Mouse (Mus musculus) heart, embryonic 14.5 days (tissue): ENCODE results near the gene Erc2. TPM values are rescaled to one million over a fixed set of nuclear protein-coding genes. Genes with fewer than 3 reads are reported as not detected.
A peak's percentile ranks its signal among the peaks of the same experiment; 100 is the strongest.

Source experiments
- ATAC-seq: fragments of 200-750 bp; cut with Nextera tagmentation; 2 replicates; pipeline ENCODE4 v1.8.0; 2017; ENCODE audit warnings: low read depth, moderate TSS enrichment; ENCODE audit not compliant: insufficient number of reproducible peaks, insufficient read depth, low FRiP score
- H3K27ac ChIP-seq, 2 experiments: fragments of 200-500 bp in 1 of 2; fragments of 300-500 bp in 1 of 2; sonication (generic) in 1 of 2; replicated peaks in 1 of 2; 2 replicates each; pipeline ENCODE4 v1.5.1; 2012 to 2014; ENCODE audit warnings: low read depth in 2 of 2, low read length in 2 of 2, control low read depth in 1 of 2, mild to moderate bottlenecking in 1 of 2, mixed read lengths in 1 of 2; ENCODE audit not compliant: control insufficient read depth in 1 of 2, insufficient read depth in 1 of 2
- H3K27me3 ChIP-seq: fragments of 300-500 bp; sonication (generic); 2 replicates; pipeline ENCODE4 v1.6.1; 2014; ENCODE audit warnings: mild to moderate bottlenecking, low read length, control low read depth; ENCODE audit not compliant: control insufficient read depth, insufficient read depth
- H3K36me3 ChIP-seq: fragments of 300-500 bp; sonication (generic); 2 replicates; pipeline ENCODE4 v1.6.1; 2014; ENCODE audit warnings: mild to moderate bottlenecking, control low read depth, low read length, mixed read lengths; ENCODE audit not compliant: control insufficient read depth, insufficient read depth
- H3K4me1 ChIP-seq, 2 experiments: fragments of 200-500 bp in 1 of 2; fragments of 300-500 bp in 1 of 2; sonication (generic) in 1 of 2; 2 replicates each; pipeline ENCODE4 v1.6.1; 2012 to 2014; ENCODE audit warnings: low read length in 2 of 2, control low read depth in 1 of 2, mixed read lengths in 1 of 2; ENCODE audit not compliant: control insufficient read depth in 2 of 2, insufficient read depth in 2 of 2
- H3K4me2 ChIP-seq: fragments of 300-500 bp; sonication (generic); 2 replicates; pipeline ENCODE4 v1.6.1; 2014; ENCODE audit warnings: mild to moderate bottlenecking, low read length
- H3K4me3 ChIP-seq, 2 experiments: fragments of 200-500 bp in 1 of 2; fragments of 300-500 bp in 1 of 2; sonication (generic) in 1 of 2; 2 replicates each; pipeline ENCODE4 v1.5.1; 2012 to 2014; ENCODE audit warnings: low read length in 2 of 2, mild to moderate bottlenecking in 2 of 2, control low read depth in 1 of 2, low read depth in 1 of 2, moderate library complexity in 1 of 2; ENCODE audit not compliant: control insufficient read depth in 1 of 2, insufficient read depth in 1 of 2
- H3K9ac ChIP-seq: fragments of 300-500 bp; sonication (generic); 2 replicates; pipeline ENCODE4 v1.6.1; 2014; ENCODE audit warnings: mild to moderate bottlenecking, low read length
- H3K9me3 ChIP-seq: fragments of 300-500 bp; sonication (generic); 2 replicates; pipeline ENCODE4 v1.6.1; 2016; ENCODE audit warnings: low read length, control low read depth; ENCODE audit not compliant: control insufficient read depth
- WGBS: fragments of 180-500 bp; shearing (Covaris S2); extraction: QIAGEN DNeasy Blood & Tissue Kit; methylation state at CpG from one replicate; pipeline ENCODE4 v1.1.7; 2014; 5-methylcytosine and 5-hydroxymethylcytosine counted together
- polyA plus RNA-seq: library from polyadenylated mRNA; unstranded; fragments of >200 nt; fragmentation: Nextera tagmentation; extraction: Ambion mirVana; gene quantifications from 2 replicates; pipeline ENCODE4 v1.2.1, GENCODE M21; 2014

Erc2 gene
- polyA plus RNA-seq, 1 experiment from 2014 or later: 3.2 TPM

DNA sequence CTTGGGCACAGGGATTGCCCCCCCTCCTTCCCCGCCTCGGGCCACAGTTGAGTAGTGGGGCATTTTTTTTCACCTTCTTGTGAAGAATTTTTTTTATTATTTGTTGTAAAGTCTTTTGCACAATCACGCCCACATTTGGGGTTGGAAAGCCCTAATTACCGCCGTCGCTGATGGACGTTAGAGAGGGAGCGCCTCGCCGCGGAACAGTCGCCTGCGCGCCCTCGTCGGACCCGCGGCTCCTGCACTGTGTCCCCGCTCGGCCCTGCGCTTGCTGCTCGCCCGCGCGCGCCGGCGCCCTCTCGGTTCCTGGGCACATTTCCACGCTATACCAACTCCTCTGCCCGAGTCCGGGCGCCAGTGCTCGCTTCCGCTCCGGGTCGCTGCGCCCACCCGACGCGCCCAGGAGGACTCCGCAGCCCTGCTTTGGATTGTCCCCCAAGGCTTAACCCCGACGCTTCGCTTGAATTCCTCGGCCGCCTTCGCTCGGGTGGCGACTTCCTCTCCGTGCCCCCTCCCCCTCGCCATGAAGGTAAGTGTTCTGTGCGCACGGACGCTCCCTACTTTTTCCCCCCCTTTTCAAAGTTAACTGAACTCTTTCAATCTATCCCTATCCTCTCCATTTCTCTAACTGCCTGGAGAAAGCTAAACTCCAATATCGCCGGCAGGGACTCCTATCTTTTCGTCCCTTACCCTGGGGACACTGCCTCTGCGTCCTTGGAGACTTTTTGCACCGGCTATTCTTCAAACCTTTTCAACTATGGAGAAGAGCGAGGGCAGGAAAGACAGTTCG is 883.6 kb downstream of the Erc2 start:
- Histone ChIP-seq H3K27ac (peak overlapping the region; percentile 91 to 94), H3K27me3 (peaks cover 18% of the 10 kb centered on the region), H3K4me1 (peaks cover 9 to 27% of the 10 kb centered on the region in 2 experiments; a peak in 3 of 4 replicates), H3K9ac (peak overlapping the region; percentile 93), H3K4me3 (peak overlapping the region; percentile 58 to 82), H3K36me3 (no peaks in the 10 kb centered on the region), H3K4me2 (peak overlapping the region; percentile 97), H3K9me3 (no peaks in the 10 kb centered on the region)
- peak; percentile 15; the same call in 1 of the 2 replicates for ATAC-seq
- WGBS: under 1% methylated on average over 60 of the region's 62 CpGs

DNA sequence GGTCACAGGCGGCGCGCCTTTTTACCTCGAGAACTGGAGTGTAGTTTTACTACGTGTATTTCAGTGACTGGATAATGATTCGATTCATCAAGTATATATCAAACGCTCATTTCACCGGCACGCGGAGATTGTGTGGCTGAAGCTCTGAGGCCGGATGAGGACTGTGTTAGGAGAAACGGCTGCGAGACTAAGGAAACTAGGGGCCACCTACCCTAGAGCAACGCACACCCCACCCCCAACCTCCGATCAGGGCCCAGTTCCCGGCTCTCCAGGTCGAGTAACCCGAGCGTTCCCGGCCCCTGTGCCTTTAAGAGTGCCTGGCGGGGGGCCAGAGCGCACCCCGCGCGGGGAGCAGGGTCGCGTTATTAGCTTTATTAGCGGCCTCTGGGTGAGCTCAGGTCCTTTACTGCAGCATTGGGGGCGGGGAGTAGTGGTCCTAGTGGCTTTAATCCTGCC is 884.2 kb downstream of the Erc2 start:
- WGBS: 0% methylated on average over 29 of the region's 29 CpGs
- peak overlapping the region; percentile 93 for H3K9ac ChIP-seq
- H3K27ac ChIP-seq: peak overlapping the region; percentile 91 to 94
- H3K36me3 ChIP-seq: no peaks in the 10 kb centered on the region
- peaks cover 10 to 28% of the 10 kb centered on the region in 2 experiments; a peak in 3 of 4 replicates for H3K4me1 ChIP-seq
- H3K9me3 ChIP-seq: no peaks in the 10 kb centered on the region
- peak overlapping the region; percentile 58 to 82 for H3K4me3 ChIP-seq
- H3K27me3 ChIP-seq: peaks cover 13% of the 10 kb centered on the region
- peak overlapping the region; percentile 97 for H3K4me2 ChIP-seq
- ATAC-seq: peak; percentile 52; the same call in 1 of the 2 replicates

DNA sequence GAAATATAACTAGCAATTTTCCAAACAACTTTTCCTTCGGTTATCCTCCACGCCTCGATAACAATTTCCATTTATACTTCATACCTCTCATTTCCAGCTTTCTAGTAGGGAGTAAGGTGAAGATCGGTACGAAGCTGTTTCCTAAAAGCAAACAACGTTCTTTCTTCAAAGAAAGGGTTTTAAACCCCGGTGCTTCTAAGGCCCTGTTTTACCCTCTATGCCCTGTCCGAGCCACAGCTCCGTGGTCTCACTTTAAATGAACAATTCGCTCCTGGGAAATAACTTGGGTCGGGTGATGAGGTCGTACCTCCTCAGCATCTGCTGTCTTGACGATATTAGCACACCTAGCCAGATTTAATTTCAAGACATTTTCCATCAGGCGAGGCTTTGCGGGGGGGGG is 884.8 kb downstream of the Erc2 start:
- Histone ChIP-seq H3K4me2 (peak overlapping the region; percentile 97), H3K36me3 (peaks cover 1% of the 10 kb centered on the region; the same call in 1 of the 2 replicates), H3K9me3 (no peaks in the 10 kb centered on the region), H3K4me1 (peaks cover 13 to 28% of the 10 kb centered on the region in 2 experiments; a peak in 3 of 4 replicates), H3K27ac (peak overlapping the region; percentile 91 to 94), H3K9ac (peak overlapping the region; percentile 93), H3K27me3 (peaks cover 13% of the 10 kb centered on the region), H3K4me3 (peak overlapping the region; percentile 58 to 82)
- WGBS: under 1% methylated on average over 15 of the region's 15 CpGs
- ATAC-seq: no peak

GRCm38 (mm10) chr14:28507471-28507870 is 885.2 kb downstream of the Erc2 start:
- Histone ChIP-seq H3K9me3 (no peaks in the 10 kb centered on the region), H3K4me3 (peak overlapping the region; percentile 58 to 82), H3K36me3 (peaks cover 6% of the 10 kb centered on the region; the same call in 1 of the 2 replicates), H3K27me3 (peaks cover 13% of the 10 kb centered on the region), H3K9ac (peak overlapping the region; percentile 93), H3K4me1 (peaks cover 13 to 28% of the 10 kb centered on the region in 2 experiments; a peak in 3 of 4 replicates), H3K27ac (peak overlapping the region; percentile 91 to 94; a peak in 2 of 4 replicates), H3K4me2 (peak overlapping the region; percentile 97)
- ATAC-seq: no peak
- under 1% methylated on average over 18 of the region's 18 CpGs for WGBS

DNA sequence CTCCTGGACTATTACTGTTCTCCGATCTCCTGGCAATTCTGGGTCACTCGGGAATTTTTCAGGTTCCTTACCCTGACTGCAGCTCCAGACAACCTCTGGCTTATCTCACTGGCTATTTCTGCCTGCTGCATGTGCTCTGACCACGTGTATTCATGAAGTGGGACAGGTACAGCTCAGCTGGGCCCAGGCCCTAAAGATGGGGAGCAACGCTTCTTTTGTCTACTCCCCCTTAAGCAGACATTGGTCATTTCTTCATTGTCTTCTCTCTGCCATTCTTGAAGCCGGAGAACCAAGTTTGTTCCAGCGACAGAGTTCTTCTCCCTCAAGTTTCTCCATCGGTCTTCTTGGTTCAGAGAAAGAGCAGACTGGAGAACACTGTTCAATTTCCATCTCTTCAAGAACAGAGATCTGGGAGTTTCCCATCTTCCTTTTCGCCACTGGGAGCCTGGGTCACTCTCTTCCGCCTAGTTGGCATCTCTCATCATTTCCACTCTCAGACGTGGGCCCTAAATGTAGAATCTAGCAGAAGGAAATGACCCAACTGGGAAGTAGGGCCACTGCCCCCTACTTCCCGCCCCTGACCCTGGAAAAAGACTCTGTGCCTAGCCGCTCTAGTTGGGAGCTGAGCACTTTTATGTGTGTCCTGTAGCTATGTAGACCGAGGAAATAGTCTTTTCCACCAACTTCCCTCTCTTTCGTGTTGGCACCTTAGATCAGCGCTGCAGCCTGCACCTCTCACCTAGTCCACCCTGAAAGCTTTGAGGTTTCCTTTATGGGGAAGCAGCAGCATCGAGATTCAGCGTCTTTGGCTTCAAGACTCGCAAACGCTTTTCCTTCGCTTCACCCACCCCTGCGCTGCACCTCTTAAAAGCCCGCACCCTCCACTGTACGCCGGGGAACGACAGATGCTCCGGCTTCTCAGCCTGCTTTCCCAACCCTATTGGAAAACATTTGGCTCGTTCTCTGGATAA is 886.3 kb downstream of the Erc2 start:
- ATAC-seq: no peak
- Histone ChIP-seq H3K27ac (no peak overlapping the region), H3K27me3 (peaks cover 13% of the 10 kb centered on the region), H3K36me3 (peaks cover 16% of the 10 kb centered on the region), H3K4me2 (peak overlapping the region; percentile 97), H3K4me3 (peak overlapping the region; percentile 50 to 82), H3K9me3 (no peaks in the 10 kb centered on the region), H3K4me1 (peaks cover 13 to 28% of the 10 kb centered on the region in 2 experiments; a peak in 3 of 4 replicates), H3K9ac (peak overlapping the region; percentile 93)
- 20% methylated on average over 27 of the region's 27 CpGs for WGBS

GRCm38 (mm10) chr14:28509441-28510340 is 887.5 kb downstream of the Erc2 start:
- H3K27ac ChIP-seq: no peak overlapping the region
- peak overlapping the region; percentile 97 for H3K4me2 ChIP-seq
- peak overlapping the region; percentile 50 to 82 for H3K4me3 ChIP-seq
- H3K27me3 ChIP-seq: peaks cover 13% of the 10 kb centered on the region
- peaks cover 23% of the 10 kb centered on the region for H3K36me3 ChIP-seq
- 2% methylated on average over 47 of the region's 47 CpGs for WGBS
- no peak for ATAC-seq
- H3K9me3 ChIP-seq: no peaks in the 10 kb centered on the region
- H3K4me1 ChIP-seq: peaks cover 11 to 32% of the 10 kb centered on the region in 2 experiments; a peak in 3 of 4 replicates
- H3K9ac ChIP-seq: peak overlapping the region; percentile 93
